Mouse (Mus musculus) embryo, embryonic 9.5 days (tissue): ENCODE measurements at regions not wholly inside any gene's neighbourhood (a gene's known extent, or its start where the extent isn't known, plus 50 kb on each side); places are given as distances from the start of the nearest gene placed in this dataset.

Experiments
- DNase-seq: peaks from one replicate; pipeline ENCODE4 v3.0.0-alpha.2; 2017; ENCODE audit errors: extremely low spot score

DNA sequence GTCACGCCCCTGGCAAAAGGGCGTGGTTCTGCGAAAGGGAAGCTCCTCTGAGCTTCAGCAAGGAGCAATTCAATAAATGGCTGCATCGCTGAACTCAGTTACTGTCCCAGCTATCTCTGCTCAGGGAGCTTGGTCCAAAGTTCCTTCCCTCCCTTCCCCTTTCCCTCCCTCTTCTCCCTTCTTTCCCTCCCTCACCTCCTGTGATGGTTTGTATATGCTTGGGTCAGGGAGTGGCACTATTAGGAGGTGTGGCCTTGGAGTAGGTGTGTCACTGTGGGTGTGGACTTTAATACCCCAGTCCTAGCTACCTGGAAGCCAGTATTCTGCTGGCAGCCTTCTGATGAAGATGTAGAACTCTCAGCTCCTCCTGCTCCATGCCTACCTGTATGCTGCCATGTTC is 120.5 kb downstream of the Erv3 start:
- no peak for DNase-seq

DNA sequence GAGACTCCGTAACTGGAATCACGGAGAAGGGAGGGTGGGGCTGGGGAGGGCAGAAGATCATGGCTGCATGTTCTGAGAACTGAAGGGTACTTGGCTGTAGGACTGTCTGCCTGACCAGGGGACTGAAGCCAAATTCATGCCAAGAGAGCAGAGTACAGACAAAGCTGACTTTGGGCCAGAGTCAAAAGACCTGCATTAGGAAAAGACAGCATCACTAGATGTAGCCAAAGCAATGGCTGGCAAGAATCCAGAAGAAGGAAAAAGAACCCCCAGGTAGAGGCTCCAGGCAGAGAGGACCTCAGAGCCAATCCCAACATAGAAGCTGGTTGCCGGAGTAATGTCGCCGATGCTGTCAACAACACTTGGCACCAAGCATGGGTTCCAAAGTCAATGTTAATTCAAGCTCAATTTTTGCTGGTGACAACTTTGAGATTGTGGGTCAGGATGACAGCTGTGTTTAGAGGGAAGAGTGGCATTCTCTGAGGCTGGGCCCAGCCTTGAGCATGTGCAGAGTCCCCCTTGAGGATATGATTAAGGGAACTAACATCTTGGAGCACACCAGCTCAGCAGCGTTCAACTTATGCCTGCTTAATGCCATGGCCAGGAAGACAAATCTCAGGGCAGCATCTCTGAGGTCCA is 124.7 kb downstream of the Erv3 start:
- no peak for DNase-seq

DNA sequence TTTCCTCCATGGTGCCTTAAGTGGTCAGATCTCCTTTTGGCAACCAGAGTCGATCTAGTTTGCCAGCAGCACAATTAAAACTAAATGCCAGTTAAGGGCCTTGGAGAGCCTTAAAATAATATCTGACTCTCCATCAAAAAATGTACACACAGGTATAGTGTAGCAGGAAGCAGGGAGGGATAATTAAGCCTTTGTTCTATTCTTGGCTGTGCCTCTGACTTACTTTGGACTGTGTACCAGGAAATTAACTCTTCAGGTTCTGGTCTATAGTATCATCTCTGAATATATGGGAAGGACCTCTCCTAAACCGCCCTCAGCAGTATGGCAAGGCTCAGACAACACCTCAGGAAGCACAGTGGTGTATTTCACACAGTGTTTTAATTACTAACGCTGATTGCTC is 133.0 kb downstream of the Erv3 start:
- DNase-seq = no peak

DNA sequence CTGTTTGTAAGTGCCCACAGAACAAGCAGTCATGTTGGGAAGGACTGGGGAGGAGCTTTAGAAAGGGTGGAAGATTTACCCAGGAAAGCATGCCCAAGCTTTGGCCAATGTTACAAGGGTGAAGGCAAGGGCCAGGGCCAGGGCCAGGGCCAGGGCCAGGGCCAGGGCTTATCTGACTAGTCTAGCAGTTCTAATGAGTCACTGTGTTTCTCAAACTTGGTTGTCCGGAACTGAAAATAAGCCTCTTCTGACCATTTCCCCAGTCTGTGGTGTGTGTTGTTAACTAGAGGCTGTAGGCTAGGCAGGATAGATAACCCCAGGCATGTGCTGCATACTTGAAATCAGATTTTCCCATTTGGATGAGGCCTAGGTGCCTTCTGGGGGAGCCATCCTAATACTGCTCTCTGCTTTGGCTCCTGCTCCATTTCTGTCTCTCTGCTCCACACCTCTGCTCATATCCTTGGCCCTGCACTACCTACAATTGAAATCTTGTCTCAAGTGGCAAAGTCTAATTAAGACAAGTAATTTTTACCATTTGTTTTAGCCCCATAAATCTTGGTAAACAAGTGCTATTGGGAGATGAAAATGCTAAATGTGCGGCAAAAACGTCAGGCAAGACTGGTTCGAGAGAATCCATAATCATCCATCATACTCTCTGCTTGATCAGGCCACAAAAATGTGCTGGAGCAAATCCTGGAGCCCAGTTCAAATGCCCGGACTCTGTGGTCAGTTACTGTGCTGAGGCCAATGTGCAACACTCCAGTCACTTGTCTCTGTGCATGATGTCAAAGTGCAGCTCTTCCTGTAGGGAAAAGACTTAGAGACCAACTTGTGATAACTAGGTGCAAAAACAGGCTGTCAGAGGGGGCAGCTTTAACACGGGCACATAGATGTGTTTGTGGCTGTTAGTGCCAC is 137.7 kb downstream of the Erv3 start:
- DNase-seq = no peak

DNA sequence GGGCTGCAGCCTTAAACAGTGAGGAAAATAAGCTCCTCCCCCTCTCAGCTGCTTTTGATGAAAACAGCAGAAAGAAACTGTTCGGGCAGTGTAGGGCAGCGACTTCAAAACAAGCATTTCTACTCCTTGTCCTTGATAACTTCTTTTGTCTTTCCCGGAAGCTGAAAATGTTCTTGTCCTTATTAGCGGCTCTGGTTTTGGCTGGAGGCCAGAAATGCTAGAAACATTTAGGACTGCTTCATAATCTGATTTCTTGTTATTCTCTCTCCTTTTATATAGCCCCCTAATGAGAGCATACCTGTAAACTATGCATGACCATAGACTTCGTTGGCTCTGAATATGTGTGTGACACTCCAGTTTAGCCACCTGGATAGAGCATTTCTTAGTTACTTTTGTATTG is 142.0 kb downstream of the Erv3 start:
- DNase-seq = no peak

DNA sequence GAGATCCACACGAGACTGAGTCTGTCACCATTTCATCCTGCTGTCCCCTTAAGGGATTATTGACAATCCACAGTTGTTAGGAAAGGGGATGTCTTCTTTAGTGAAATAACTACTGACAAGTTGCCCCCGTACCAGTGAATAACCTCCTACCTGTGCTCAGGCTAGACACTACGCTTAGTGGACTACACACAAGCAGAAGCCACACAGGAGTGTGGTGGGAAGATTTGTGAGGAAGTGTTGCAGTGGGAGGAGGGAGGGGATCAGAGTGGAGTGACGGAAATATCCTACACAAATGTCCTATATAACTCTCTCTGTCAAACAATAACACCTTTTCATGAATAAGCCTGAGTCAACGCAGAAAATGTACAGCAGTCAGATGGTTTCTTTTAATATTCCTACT is 142.7 kb downstream of the Erv3 start:
- DNase-seq = no peak

DNA sequence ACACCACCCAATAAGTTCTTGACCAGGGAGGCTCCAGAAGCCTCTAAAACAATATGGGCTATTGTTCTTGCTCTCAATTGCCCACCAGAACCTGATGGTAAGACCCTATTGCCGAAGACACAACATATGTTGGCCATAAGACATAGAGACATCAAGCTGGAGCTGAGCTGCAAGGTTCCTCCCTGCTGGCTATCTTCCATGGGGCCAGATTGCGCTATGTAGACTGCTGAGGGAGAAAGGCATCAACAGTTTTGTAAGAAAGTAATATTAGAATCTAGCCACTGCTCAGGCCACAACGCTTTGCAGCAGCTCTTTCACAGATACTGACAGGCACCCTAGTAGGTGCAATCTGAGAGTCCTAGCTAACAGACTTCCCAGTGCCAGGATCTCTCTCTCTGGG is 144.2 kb downstream of the Erv3 start:
- no peak for DNase-seq

DNA sequence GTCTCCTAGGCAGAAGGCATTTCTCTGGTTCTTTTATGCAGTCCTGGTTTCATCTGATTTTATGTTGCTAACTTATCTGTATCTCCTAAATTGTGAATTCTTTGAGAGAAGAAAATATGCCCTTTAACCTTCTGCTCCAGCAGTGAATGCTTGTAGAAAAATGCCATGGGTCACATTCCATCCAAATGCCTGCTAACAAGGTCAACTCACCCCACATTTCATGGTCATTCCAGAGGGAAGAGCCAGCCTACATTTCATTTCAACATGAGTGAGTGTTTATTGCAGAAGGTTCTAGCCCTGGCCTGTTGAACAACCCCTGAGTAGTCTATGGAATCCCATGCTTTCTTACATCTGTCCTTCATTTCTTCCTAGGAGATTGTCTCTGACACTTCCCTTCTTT is 147.7 kb downstream of the Erv3 start:
- no peak for DNase-seq

DNA sequence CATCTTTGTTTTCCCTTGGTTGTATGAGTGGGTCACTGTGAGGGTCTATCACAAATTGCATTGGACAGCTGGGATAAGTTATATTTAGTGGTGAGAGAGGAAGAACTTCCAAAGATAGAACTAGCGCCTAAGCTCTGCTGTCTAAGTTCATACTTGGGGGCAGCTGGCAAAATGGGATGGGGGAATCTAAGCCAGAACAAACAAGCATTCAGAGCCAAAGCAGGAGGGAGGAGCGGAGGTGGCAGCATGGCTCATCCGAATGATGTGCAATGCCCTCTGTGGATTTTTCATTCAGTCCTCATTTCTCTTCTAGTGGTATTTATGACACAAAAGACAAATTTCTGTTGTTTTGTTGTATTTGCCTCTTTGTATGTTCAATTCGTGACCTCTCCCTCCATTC is 144.5 kb upstream of the Adra1d start:
- DNase-seq = no peak

DNA sequence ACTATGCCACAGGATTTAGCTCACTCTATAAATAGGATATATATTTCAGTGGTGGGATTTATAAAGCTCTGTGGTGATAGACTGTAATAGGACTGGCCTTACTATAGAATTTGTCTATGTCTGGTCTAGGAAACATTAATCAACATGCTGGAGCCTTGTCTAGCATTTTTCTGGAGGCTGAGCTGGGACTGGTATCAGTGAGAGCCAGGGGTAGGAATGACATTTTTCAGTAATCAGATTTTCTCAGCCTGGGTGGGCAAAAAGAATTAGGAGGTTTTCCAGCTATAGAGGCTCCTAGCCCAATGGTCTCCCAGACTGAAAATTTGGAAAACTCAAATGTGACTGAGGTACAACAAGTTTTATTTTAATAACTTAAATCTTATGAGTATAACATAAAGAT is 142.3 kb upstream of the Adra1d start:
- DNase-seq = no peak

DNA sequence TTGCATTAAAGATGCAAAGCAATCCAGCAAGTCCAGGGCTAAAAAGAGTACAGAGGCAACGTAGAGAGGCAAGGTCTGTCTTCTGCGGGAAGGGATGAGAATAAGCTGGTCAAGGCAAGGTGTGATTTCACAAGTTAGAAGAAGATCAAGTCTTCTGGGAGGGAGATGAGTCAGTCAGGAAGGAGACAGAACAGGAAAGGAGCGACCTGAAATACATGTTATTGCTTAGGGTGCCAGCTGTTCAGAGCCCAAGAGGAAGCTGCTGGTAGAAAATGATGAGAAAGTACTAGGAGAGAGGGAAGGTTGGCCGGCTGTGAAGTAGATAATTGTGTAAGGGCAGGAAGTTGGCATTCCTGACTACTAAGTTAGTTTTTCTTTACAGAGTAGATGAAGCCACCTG is 140.1 kb upstream of the Adra1d start:
- no peak for DNase-seq

DNA sequence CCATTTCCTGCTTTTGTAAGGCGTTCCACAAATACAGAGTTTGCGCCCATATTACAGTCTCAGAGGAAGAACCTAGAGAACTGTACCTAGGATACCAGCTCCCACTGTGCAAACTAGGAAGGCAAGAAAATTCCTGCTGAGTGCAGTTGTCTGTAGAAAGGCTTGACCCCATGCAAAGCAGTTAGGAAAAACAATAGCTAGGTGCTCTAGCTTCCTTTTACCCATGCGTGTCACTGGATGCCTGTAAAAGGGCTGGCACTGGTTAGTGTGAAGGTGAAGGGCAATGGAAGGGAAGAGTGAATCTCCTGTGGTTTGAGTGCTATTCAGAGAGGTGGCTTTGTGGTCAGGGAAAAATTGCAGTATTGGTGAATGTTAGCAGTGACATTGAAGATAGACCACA is 137.7 kb upstream of the Adra1d start:
- no peak for DNase-seq

DNA sequence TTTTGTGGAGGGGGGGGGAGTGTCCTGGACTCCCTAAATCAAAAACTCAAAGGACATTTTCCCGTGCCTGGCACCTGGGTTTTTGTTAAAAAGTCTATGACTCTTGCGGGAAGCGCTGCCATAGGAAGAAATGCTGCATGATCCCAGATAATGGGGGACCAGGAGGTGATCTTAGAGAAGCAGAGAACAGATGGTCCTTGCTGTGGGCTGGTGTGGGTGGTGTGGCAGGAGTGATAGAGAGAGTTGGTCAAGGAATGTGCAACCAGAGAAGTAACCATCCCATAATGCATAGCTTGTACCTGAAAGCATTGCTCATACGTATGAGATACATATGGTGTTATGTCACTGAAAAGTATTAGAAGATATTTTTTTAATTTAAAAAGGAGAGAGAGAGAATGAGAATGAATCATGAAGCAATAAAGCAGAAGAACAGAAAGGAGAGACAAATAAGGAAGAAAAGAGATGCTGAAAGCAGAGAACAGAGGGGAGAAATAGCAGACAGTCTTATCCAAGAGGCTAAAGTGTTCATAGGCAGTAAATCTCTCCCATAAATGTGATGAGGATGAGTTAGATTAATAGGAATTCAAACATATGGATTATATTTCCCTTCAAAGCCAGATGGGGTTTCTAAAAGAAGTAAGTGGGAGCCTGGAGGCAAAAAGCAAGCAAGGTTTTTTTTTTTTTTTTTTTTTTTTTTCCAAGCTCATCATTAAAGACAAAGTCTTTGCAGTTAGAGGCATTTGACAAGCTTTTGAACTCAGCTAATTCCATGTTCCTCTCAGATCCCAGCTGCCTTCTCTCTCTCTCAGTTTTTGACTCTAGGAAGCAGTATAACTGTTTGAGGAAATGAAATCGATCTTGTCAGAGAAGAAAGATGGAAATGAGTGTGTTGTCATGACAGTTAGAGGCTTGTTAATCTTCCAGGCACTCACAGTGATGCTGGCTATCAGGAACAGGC is 136.2 kb upstream of the Adra1d start:
- DNase-seq = no peak

DNA sequence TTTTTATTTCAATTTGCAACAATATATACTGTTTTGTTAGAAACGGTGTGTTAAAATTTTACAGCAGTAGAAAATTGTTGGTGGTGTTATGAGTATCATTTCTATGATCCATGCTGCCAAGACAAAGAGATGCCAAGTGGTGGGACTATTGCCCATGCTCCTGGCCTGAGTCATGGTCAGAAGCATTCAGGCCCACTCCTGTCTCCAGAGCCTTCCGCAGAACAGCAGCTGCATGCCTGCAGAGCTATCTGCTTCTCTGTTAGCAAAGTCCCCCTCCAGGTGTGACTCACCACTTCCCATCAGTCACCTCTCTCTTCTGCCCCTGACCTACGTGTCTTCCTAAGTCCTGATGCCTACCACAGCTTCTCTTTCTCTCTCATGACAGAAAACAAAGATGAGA is 134.2 kb upstream of the Adra1d start:
- DNase-seq = no peak

DNA sequence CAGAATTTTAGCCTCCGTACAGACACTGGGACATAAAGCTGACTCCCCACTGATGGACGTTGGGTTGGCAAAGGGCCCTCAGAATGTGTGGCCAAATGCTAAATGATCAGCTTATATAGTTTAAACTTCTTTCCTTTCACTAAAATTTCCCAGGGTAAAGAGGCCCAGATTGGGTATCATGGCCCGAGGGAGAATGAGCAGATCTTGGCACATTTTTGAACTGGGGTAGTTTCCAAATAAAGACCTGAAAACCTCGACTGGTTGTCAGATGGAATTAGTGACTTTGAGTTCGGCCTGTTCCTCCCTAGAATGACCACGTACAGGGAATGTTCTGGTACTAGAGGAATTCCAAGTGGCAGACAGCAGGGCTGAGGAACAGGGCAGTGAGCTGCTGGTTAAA is 127.9 kb upstream of the Adra1d start:
- no peak for DNase-seq

DNA sequence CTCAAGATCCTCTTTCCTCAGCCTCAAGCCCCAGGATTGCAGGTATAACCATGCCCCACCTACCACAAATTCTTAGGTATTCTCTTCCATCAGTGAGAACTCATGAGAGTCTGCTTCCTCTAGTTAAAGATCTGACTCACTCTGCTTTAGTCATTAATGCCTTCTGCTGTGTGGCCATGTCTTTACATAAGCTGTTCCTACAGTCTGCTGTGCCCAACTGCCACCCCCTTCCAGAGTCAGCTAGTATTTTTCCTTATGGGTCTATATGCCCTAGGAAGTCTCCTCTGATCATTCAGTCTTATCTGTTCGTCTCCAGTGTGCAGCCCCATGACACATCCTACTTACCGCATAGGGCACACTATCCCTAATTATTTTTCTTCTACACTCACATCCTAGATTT is 126.2 kb upstream of the Adra1d start:
- no peak for DNase-seq

DNA sequence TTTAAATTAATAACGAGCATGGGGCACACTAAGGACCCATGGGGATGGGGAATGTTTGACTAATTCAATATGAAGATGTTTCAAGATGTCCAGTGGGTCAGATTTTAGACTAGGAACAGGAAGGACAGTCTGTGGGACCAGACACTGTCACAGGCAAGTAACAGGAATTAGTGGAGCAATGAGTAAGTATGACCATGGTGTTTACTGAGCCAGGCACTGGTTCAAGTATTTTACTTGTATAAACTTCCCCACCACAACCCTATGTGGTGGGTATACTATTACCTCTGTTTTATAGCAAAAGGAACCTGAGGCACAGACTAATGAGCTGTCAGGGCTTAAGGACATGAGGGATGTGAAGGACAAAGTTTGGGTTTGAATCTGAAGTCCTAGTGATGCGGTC is 125.4 kb upstream of the Adra1d start:
- DNase-seq = no peak

DNA sequence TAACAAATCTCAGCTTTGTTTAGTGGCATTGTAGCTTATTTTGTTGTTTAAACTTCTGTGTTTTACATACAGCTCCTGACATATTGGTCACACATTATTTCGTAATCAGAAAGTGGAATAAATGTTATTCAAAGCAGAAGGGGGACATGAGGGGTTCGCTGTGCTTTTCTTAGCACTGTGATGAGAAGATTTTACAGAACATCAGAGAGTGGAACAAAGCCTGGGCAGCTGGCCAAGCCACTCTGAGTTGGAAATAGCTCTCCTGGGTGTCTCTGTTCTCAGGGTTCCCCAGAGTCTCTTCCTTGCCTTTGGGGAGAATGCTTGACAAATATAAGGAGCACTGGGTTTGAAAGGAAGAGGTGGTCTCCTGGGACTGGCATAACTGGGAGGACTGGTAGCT is 124.7 kb upstream of the Adra1d start:
- DNase-seq = no peak

DNA sequence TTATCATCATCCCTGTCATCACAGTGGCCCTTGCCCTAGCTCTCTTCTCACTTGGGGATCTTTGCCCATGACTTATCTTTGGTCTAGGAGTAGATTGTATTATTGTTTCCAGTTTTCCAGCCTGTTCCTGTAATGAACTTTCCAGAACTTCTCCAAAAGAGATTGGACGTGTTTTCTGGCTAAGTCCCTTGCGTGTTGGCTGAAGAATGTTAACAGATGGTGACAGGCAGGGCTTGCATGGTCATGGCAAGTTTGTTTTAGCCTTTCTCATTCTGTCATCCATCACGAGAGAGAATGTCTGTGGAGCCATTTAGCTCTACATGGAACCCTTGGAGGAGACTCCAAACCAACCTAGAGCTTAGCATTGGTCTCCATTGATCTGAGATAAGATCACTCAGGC is 123.2 kb upstream of the Adra1d start:
- DNase-seq = no peak

DNA sequence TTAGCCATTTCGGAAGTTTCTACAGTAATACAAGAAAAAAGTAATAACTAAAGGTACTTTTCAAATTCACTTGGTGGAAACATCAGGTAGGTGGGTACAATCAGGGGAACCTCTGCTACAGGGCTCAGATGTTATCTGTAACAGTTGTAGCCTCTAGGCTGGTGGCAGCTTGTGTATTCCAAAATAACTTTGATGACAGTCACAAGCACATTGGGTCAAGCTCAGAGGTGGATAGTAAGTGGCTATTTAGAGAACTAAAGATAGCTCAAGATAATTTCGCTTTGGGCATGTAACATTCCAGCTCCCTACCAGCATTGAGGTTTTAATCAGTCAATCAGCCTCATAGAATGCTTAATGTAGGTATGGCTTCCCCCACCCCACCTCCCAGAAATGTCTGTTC is 121.7 kb upstream of the Adra1d start:
- no peak for DNase-seq

DNA sequence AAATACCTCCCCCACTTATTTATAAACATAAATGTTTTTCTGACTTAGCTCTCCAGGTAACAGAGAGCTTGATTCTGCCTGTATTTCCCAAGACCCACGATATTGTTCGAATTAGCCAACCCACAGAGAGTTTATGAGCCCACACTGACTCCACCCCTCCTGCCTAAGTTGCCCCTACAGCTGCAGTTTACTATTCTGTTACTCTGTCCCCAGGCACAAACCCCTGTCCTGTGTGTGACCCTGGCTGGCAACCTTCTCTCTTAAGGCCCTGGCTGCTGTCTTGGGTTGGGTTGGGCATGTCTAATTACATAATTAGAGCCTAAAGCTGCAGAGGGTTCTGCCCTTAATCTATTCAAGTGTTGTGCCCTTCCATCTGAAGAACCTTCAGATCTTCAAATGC is 116.4 kb upstream of the Adra1d start:
- no peak for DNase-seq

DNA sequence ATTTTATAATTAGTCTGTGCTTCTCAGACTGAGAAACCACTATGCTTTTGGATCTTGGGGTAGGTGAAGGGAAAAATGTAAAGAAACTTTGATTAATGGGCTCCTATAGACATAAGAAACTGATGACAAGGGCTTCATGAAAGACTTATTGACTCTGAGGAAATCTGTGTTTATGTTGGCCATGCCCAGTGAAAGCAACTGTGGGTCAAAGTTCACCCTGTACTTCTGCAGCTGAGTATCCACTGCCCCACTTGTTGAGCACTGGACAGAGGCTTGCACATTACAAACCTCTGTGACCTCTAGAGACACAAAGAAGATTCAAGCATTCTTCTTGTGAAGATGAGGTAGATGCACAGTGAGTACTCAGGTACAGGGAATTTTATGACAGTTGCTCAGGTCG is 114.7 kb upstream of the Adra1d start:
- DNase-seq = no peak
